Mouse (Mus musculus) E14TG2a.4 (cell line): ENCODE data around the gene Vmn1r8.
"Not testable (repeated sequence)": the region's sequence is repeated elsewhere in the genome, so short reads cannot be mapped to it uniquely, and the experiment has no call there.

Source experiments
- CTCF ChIP-seq: conservative IDR thresholded peaks from 2 replicates; pipeline ENCODE4 v1.5.1; 2014; ENCODE audit warnings: low read length
- NANOG ChIP-seq: IDR thresholded peaks from 2 replicates; pipeline ENCODE4 v1.6.1; 2014; ENCODE audit warnings: borderline replicate concordance, low read length, mixed read lengths
- POU5F1 ChIP-seq: IDR thresholded peaks from 2 replicates; pipeline ENCODE4 v1.6.1; 2014; ENCODE audit warnings: low read length, borderline replicate concordance

GRCm38 (mm10) chr6:57025224-57025623 is 6.9 kb upstream of the Vmn1r8 start, which contains the start of gene Vmn1r7:
- not testable (repeated sequence) for TF ChIP-seq CTCF, NANOG, POU5F1
